Mouse (Mus musculus) MEL (cell line): Measurements from ENCODE around the gene 1500009C09Rik. TPM values are rescaled to one million over a fixed set of nuclear protein-coding genes. Genes with fewer than 3 reads are reported as not detected.
"Not testable (repeated sequence)": the region's sequence is repeated elsewhere in the genome, so short reads cannot be mapped to it uniquely, and the experiment has no call there.

Experiments
- DNase-seq: peaks from one replicate; pipeline ENCODE4 v3.0.0; 2011; ENCODE audit warnings: low read depth, low spot score
- H3K27ac ChIP-seq: 2 replicates; pipeline ENCODE4 v1.5.1; 2012; ENCODE audit warnings: low read depth, mild to moderate bottlenecking, control low read depth, low read length, moderate library complexity; ENCODE audit not compliant: control insufficient read depth
- H3K27me3 ChIP-seq, 2 experiments: fragments of 150-350 bp in 1 of 2; sonication (generic) in 1 of 2; 2 replicates each; pipeline ENCODE4 v1.6.1; 2012; ENCODE audit warnings: low read length in 2 of 2, mild to moderate bottlenecking in 2 of 2, improper control_type of control experiment in 1 of 2, moderate library complexity in 1 of 2; ENCODE audit not compliant: insufficient read depth in 2 of 2, control insufficient read depth in 1 of 2
- H3K36me3 ChIP-seq, 2 experiments: 2 replicates each; pipeline ENCODE4 v1.6.1; 2012 to 2014; ENCODE audit warnings: low read length in 2 of 2, improper control_type of control experiment in 1 of 2, inconsistent platforms in 1 of 2, mild to moderate bottlenecking in 1 of 2; ENCODE audit not compliant: insufficient read depth in 2 of 2, control insufficient read depth in 1 of 2
- H3K4me1 ChIP-seq, 2 experiments: fragments of 150-350 bp in 1 of 2; sonication (generic) in 1 of 2; 2 replicates each; pipeline ENCODE4 v1.6.1; 2012; ENCODE audit warnings: low read length in 2 of 2, improper control_type of control experiment in 1 of 2, mild to moderate bottlenecking in 1 of 2; ENCODE audit not compliant: insufficient read depth in 2 of 2, control insufficient read depth in 1 of 2
- H3K4me3 ChIP-seq, 2 experiments: fragments of 150-350 bp in 1 of 2; sonication (generic) in 1 of 2; 2 replicates each; pipeline ENCODE4 v1.5.1; 2012; ENCODE audit warnings: low read depth in 2 of 2, low read length in 2 of 2, mild to moderate bottlenecking in 2 of 2, moderate library complexity in 2 of 2, control low read depth in 1 of 2, improper control_type of control experiment in 1 of 2; ENCODE audit not compliant: control insufficient read depth in 1 of 2, insufficient read depth in 1 of 2
- H3K79me2 ChIP-seq: 2 replicates; pipeline ENCODE4 v1.6.1; 2012; ENCODE audit warnings: mild to moderate bottlenecking, low read length, moderate library complexity; ENCODE audit not compliant: control insufficient read depth, poor library complexity, insufficient read depth
- H3K9ac ChIP-seq: 2 replicates; pipeline ENCODE4 v1.6.1; 2012; ENCODE audit warnings: low read depth, mild to moderate bottlenecking, control low read depth, low read length, moderate library complexity; ENCODE audit not compliant: control insufficient read depth, poor library complexity, severe bottlenecking
- H3K9me3 ChIP-seq: fragments of 150-350 bp; sonication (generic); replicated peaks from 2 replicates; pipeline ENCODE4 v1.6.1; 2012; ENCODE audit warnings: mild to moderate bottlenecking, low read length, improper control_type of control experiment, moderate library complexity; ENCODE audit not compliant: insufficient read depth
- CTCF ChIP-seq, 3 experiments: IDR thresholded peaks in 2 of 3; conservative IDR thresholded peaks in 1 of 3; 2 replicates each; pipeline ENCODE4 v1.5.1; 2011 to 2012; ENCODE audit warnings: low read length in 3 of 3, low read depth in 2 of 3, mild to moderate bottlenecking in 2 of 3, improper control_type of control experiment in 1 of 3, inconsistent platforms in 1 of 3, mixed read lengths in 1 of 3, moderate library complexity in 1 of 3; ENCODE audit not compliant: control insufficient read depth in 1 of 3, insufficient read depth in 1 of 3, poor library complexity in 1 of 3, severe bottlenecking in 1 of 3
- E2F4 ChIP-seq: IDR thresholded peaks from 2 replicates; pipeline ENCODE4 v1.6.1; 2011; ENCODE audit warnings: low read depth, low read length, improper control_type of control experiment, borderline replicate concordance
- HCFC1 ChIP-seq: IDR thresholded peaks from 2 replicates; pipeline ENCODE4 v1.6.1; 2012; ENCODE audit warnings: low read depth, mild to moderate bottlenecking, inconsistent platforms, low read length, improper control_type of control experiment, moderate library complexity
- JUND ChIP-seq: IDR thresholded peaks from 2 replicates; pipeline ENCODE4 v1.6.1; 2011; ENCODE audit warnings: low read depth, mild to moderate bottlenecking, improper control_type of control experiment, low read length
- MAZ ChIP-seq: IDR thresholded peaks from 2 replicates; pipeline ENCODE4 v1.6.1; 2012; ENCODE audit warnings: low read depth, mild to moderate bottlenecking, inconsistent platforms, low read length, improper control_type of control experiment
- NELFE ChIP-seq: IDR thresholded peaks from 2 replicates; pipeline ENCODE4 v1.6.1; 2011; ENCODE audit warnings: low read depth, low read length, improper control_type of control experiment
- RAD21 ChIP-seq: IDR thresholded peaks from 2 replicates; pipeline ENCODE4 v1.6.1; 2011; ENCODE audit warnings: mild to moderate bottlenecking, low read depth, low read length, improper control_type of control experiment
- SIN3A ChIP-seq: IDR thresholded peaks from 2 replicates; pipeline ENCODE4 v1.6.1; 2012; ENCODE audit warnings: low read length, improper control_type of control experiment, inconsistent platforms
- SMC3 ChIP-seq: IDR thresholded peaks from 2 replicates; pipeline ENCODE4 v1.6.1; 2011; ENCODE audit warnings: low read depth, low read length, improper control_type of control experiment
- TBP ChIP-seq: IDR thresholded peaks from 2 replicates; pipeline ENCODE4 v1.8.0; 2011; ENCODE audit warnings: low read depth, low read length, improper control_type of control experiment
- TCF12 ChIP-seq: IDR thresholded peaks from 2 replicates; pipeline ENCODE4 v1.6.1; 2014; ENCODE audit warnings: low read depth, mild to moderate bottlenecking, inconsistent platforms, low read length, improper control_type of control experiment, moderate library complexity
- UBTF ChIP-seq: IDR thresholded peaks from 2 replicates; pipeline ENCODE4 v1.6.1; 2012; ENCODE audit warnings: low read depth, mild to moderate bottlenecking, inconsistent platforms, low read length, improper control_type of control experiment, moderate library complexity, borderline replicate concordance; ENCODE audit not compliant: insufficient read depth
- ZC3H11A ChIP-seq: IDR thresholded peaks from 2 replicates; pipeline ENCODE4 v1.6.1; 2012; ENCODE audit warnings: low read depth, mild to moderate bottlenecking, inconsistent platforms, low read length, improper control_type of control experiment
- ZMIZ1 ChIP-seq: IDR thresholded peaks from 2 replicates; pipeline ENCODE4 v1.6.1; 2012; ENCODE audit warnings: low read depth, mild to moderate bottlenecking, inconsistent platforms, low read length, improper control_type of control experiment, moderate library complexity
- polyA plus RNA-seq, 2 experiments: library from polyadenylated mRNA; stranded (reverse) in 1 of 2; unstranded in 1 of 2; fragments of >175 nt in 1 of 2; fragments of >200 nt in 1 of 2; gene quantifications; 2 replicates each; pipeline versions ENCODE4 v1.2.1 to v1.2.4; 2012; ENCODE audit warnings: low replicate concordance in 2 of 2, low read depth in 1 of 2; ENCODE audit not compliant: insufficient read length in 2 of 2, insufficient read depth in 1 of 2, missing spikeins in 1 of 2
- total RNA-seq: library from RNA; depleted of rRNA; stranded (reverse); fragments of 300-350 nt; gene quantifications from 2 replicates; pipeline ENCODE4 v1.2.3, GENCODE M21; 2012

The 1500009C09Rik gene
- total and polyA plus RNA-seq, 3 experiments, result not detected

- H3K4me3 ChIP-seq, result peak overlapping the region; percentile 78 to 81
- H3K27ac ChIP-seq, result not testable (repeated sequence)
Measured at GRCm38 (mm10) chr15:82244805-82245161, 7.4 kb upstream of the 1500009C09Rik start.

GRCm38 (mm10) chr15:82247131-82247776 is 4.9 kb upstream of the 1500009C09Rik start:
- peaks cover 2 to 3% of the 10 kb centered on the region in 2 experiments; a peak in 3 of 4 replicates for H3K27me3 ChIP-seq
- H3K4me1 ChIP-seq, result peaks cover 0 to 6% of the 10 kb centered on the region in 2 experiments; a peak in 2 of 4 replicates
- H3K79me2 ChIP-seq, result peaks cover 1% of the 10 kb centered on the region; the same call in 1 of the 2 replicates
- no peaks in the 10 kb centered on the region for H3K9me3 ChIP-seq
- H3K36me3 ChIP-seq, result peaks cover 0 to 4% of the 10 kb centered on the region in 2 experiments; a peak in 2 of 4 replicates
- H3K4me3 ChIP-seq, result no peak overlapping the region
- no peak overlapping the region for H3K9ac ChIP-seq
- TF ChIP-seq E2F4 (no peak), TCF12 (no peak), JUND (no peak)
- no peak overlapping the region for H3K27ac ChIP-seq
- DNase-seq, result no peak

More at GRCm38 (mm10) chr15:82244805-82245161, 7.4 kb upstream of the 1500009C09Rik start:
- H3K27me3 ChIP-seq, DNase-seq, H3K4me1 ChIP-seq, H3K79me2 ChIP-seq, H3K36me3 ChIP-seq, H3K9me3 ChIP-seq: not testable (repeated sequence)
- TF ChIP-seq MAZ, result 0 out of 2 replicates have a peak, but pooled peaks have one; percentile 28
- 0 out of 2 replicates have a peak, but pooled peaks have one; percentile 12 for TF ChIP-seq TBP
- 0 out of 2 replicates have a peak, but pooled peaks have one; percentile 27 for TF ChIP-seq HCFC1
- H3K9ac ChIP-seq, result peak overlapping the region; percentile 85

- TF ChIP-seq ZMIZ1 (no peak), CTCF (IDR thresholded peaks at IDR 0.05 in 2 of 3, conservative IDR thresholded peaks at IDR 0.05 in 1 of 3; ENCODE audit: control insufficient read depth in 1 of 3, insufficient read depth in 1 of 3, low read depth in 2 of 3, low read length in 3 of 3, poor library complexity in 1 of 3, severe bottlenecking in 1 of 3) (peak; percentile 34 to 66 (median 64)), SMC3 (peak; percentile 24; the same call in 1 of the 2 replicates), SIN3A (no peak), ZC3H11A (0 out of 2 replicates have a peak, but pooled peaks have one; percentile 24), RAD21 (peak; percentile 62), NELFE (no peak), UBTF (no peak), HCFC1 (no peak)
- TF ChIP-seq, all 39 proteins: peak for 4
- no peaks in the 10 kb centered on the region for H3K9me3 ChIP-seq
- no peak overlapping the region for H3K9ac ChIP-seq
- H3K79me2 ChIP-seq, result no peaks in the 10 kb centered on the region
- no peaks in the 10 kb centered on the region for H3K36me3 ChIP-seq
- H3K4me1 ChIP-seq, result no peaks in the 10 kb centered on the region
- peaks cover 3% of the 10 kb centered on the region in 2 experiments; a peak in 3 of 4 replicates for H3K27me3 ChIP-seq
- DNase-seq, result peak; percentile 52
- H3K27ac ChIP-seq, result no peak overlapping the region
- H3K4me3 ChIP-seq, result no peak overlapping the region
Measured at GRCm38 (mm10) chr15:82251579-82251978, 618 bp upstream of the 1500009C09Rik start.
